Mouse (Mus musculus): Measurements from ENCODE around the gene Actl6a. TPM values are rescaled to one million over a fixed set of nuclear protein-coding genes. Genes with fewer than 3 reads are reported as not detected.

Gene Actl6a
- polyA plus RNA-seq, 1 experiment from 2014 or later, result 199 TPM

DNA sequence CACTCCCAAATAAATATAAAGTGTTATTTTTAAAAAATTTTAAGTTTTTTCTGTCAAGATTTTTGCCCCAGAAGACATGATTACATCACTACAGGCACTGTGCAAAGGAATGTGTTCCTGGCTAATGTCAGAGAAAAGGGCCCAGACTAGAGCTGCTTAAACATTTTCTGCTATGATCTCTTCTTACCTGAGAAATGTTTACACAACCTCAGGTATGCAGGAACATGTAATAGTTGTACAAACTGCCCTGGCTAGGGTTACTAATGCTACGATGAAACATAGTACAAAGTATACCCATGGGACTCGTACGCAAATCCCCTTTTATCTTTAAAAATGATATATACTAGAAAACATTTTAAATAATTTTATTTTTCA is 44.6 kb upstream of the Actl6a start:
- Histone ChIP-seq H3K27me3 (ENCODE audit: insufficient read depth, low read length) (no peaks in the 10 kb centered on the region), H3K4me1 (ENCODE audit: insufficient read depth) (no peaks in the 10 kb centered on the region), H3K36me3 (ENCODE audit: insufficient read depth) (no peaks in the 10 kb centered on the region), H3K27ac (ENCODE audit: low read depth) (peak overlapping the region; percentile 82; the same call in 1 of the 2 replicates), H3K4me2 (no peak overlapping the region), H3K9ac (no peak overlapping the region), H3K9me3 (ENCODE audit: low read depth, low read length) (no peaks in the 10 kb centered on the region), H3K4me3 (ENCODE audit: low read depth, low read length) (no peak overlapping the region)
- TF ChIP-seq CTCF (IDR thresholded peaks at IDR 0.05; ENCODE audit: low read depth), result no peak
- 69% methylated on average over 3 of the region's 3 CpGs for WGBS
- peak; percentile 72; the same call in 1 of the 2 replicates for ATAC-seq (ENCODE audit: insufficient read depth)
- peak; percentile 25 for DNase-seq

DNA sequence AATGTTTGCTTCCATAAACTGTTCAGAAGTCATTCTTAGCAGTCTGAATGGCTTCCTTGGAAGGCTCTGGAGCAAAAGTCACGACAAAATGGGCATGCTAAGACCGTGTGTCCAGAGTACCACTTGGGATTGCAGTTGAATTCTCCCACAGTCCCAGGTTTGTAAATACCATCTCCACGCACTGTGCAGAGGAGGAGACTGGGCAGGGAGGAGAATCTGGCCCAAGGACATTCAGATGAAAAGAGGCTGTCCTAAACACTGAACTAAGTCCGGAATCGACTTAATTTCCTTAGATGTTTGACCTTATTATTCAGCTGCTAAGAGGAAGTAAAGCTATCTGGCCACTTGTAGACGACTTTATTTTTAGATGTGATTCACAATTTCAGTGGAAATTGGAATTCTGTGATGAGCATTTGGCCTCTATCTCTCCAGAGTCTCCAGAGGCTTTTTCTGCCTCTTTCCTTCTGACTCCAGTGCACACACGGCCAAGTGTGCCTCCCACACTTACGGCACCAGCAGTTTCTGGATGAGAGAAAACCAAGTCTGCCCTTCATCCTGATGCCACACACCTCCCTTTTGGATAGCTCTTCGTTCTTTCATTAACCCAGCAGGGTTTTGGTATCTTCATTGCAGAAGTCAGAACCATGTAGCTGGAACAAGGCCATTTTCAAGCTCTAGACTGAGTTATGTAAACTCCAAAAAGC is 37.7 kb upstream of the Actl6a start:
- H3K9me3 ChIP-seq (ENCODE audit: low read depth, low read length), result no peaks in the 10 kb centered on the region
- H3K4me2 ChIP-seq, result no peak overlapping the region
- TF ChIP-seq CTCF (IDR thresholded peaks at IDR 0.05; ENCODE audit: low read depth), result no peak
- H3K27me3 ChIP-seq (ENCODE audit: insufficient read depth, low read length), result no peaks in the 10 kb centered on the region
- no peaks in the 10 kb centered on the region for H3K36me3 ChIP-seq (ENCODE audit: insufficient read depth)
- H3K27ac ChIP-seq (ENCODE audit: low read depth), result peak overlapping the region; percentile 37; the same call in 1 of the 2 replicates
- 0 out of 2 replicates have a peak, but pooled peaks cover 4% of the 10 kb centered on the region for H3K4me1 ChIP-seq (ENCODE audit: insufficient read depth)
- DNase-seq, result no peak
- WGBS, result 70% methylated on average over 9 of the region's 9 CpGs
- ATAC-seq (ENCODE audit: insufficient read depth), result no peak
- no peak overlapping the region for H3K4me3 ChIP-seq (ENCODE audit: low read depth, low read length)
- H3K9ac ChIP-seq, result no peak overlapping the region

DNA sequence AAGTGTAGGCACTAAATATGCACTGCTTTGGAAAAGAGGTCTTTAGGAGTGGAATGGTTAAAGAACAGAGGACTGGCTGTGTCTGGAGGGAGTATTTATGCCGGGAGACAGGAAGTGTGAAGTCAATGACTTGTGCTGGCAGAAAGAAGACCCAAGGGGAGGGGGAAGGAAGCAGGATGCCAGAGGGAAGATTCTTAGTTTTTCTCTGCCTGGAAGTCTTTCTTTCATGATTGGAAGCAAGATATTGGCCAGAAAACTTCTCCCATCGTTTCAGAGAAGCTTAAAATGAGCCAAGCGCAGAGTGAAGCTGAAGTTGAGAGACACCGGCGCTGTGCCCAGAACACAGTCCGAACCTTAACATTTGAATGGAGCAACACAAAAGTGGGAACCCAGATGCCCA is 36.9 kb upstream of the Actl6a start:
- Histone ChIP-seq H3K9ac (no peak overlapping the region), H3K9me3 (ENCODE audit: low read depth, low read length) (no peaks in the 10 kb centered on the region), H3K4me1 (ENCODE audit: insufficient read depth) (0 out of 2 replicates have a peak, but pooled peaks cover 4% of the 10 kb centered on the region), H3K27ac (ENCODE audit: low read depth) (peak overlapping the region; percentile 37; the same call in 1 of the 2 replicates), H3K27me3 (ENCODE audit: insufficient read depth, low read length) (no peaks in the 10 kb centered on the region), H3K4me3 (ENCODE audit: low read depth, low read length) (no peak overlapping the region), H3K4me2 (peak overlapping the region; percentile 29), H3K36me3 (ENCODE audit: insufficient read depth) (no peaks in the 10 kb centered on the region)
- DNase-seq, result peak; percentile 72
- ATAC-seq (ENCODE audit: insufficient read depth), result peak; percentile 82; the same call in 1 of the 2 replicates
- 60% methylated on average over 6 of the region's 6 CpGs for WGBS
- TF ChIP-seq CTCF (IDR thresholded peaks at IDR 0.05; ENCODE audit: low read depth), result no peak

DNA sequence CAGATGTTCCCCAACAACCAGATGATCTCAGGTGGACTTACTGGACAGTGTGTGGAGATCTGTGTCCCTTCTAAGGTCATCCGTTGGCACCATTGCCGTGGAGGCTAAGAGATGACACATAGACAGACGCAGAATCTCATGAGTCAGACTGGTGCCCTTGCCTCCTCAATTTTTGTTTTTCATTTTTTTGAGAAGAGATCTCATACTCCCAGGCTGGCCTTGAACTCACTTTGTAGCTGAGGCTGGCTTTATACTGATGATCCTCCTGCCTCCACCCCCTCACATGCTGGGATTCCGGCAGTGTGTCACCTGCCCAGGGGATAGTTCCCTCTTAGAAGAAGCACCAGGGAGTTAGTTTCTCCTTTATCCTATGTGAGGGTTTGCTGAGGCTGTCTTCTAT is 35.9 kb upstream of the Actl6a start:
- no peaks in the 10 kb centered on the region for H3K27me3 ChIP-seq (ENCODE audit: insufficient read depth, low read length)
- no peak overlapping the region for H3K27ac ChIP-seq (ENCODE audit: low read depth)
- DNase-seq, result no peak
- H3K36me3 ChIP-seq (ENCODE audit: insufficient read depth), result no peaks in the 10 kb centered on the region
- H3K9me3 ChIP-seq (ENCODE audit: low read depth, low read length), result no peaks in the 10 kb centered on the region
- 92% methylated on average over 4 of the region's 4 CpGs for WGBS
- no peak overlapping the region for H3K9ac ChIP-seq
- ATAC-seq (ENCODE audit: insufficient read depth), result no peak
- no peak for TF ChIP-seq CTCF (IDR thresholded peaks at IDR 0.05; ENCODE audit: low read depth)
- no peak overlapping the region for H3K4me3 ChIP-seq (ENCODE audit: low read depth, low read length)
- no peak overlapping the region for H3K4me2 ChIP-seq
- H3K4me1 ChIP-seq (ENCODE audit: insufficient read depth), result 0 out of 2 replicates have a peak, but pooled peaks cover 4% of the 10 kb centered on the region

DNA sequence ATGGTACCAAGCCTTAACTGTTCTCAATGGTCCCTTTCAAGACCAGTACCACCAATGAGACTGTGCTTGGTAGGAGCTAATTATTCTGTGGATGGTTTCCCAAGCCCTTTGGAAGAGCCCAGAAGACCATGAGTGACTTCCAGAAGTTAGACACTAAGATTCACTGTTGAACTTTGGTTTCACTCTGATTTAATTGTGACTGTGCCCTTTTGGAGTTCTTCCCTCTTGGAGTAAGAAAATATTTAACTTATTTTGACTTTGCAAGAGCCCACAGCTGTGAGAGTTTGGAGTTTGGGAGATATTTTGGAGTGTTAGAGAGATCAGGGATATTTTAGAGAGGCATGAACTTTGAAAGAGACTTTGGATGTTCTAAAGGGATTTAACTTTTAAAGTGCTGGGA is 32.9 kb upstream of the Actl6a start:
- no peak for ATAC-seq (ENCODE audit: insufficient read depth)
- no peaks in the 10 kb centered on the region for H3K27me3 ChIP-seq (ENCODE audit: insufficient read depth, low read length)
- no peaks in the 10 kb centered on the region for H3K9me3 ChIP-seq (ENCODE audit: low read depth, low read length)
- H3K4me1 ChIP-seq (ENCODE audit: insufficient read depth), result 0 out of 2 replicates have a peak, but pooled peaks cover 4% of the 10 kb centered on the region
- H3K4me2 ChIP-seq, result no peak overlapping the region
- no peak overlapping the region for H3K9ac ChIP-seq
- H3K27ac ChIP-seq (ENCODE audit: low read depth), result no peak overlapping the region
- no peaks in the 10 kb centered on the region for H3K36me3 ChIP-seq (ENCODE audit: insufficient read depth)
- no peak overlapping the region for H3K4me3 ChIP-seq (ENCODE audit: low read depth, low read length)
- TF ChIP-seq CTCF (IDR thresholded peaks at IDR 0.05; ENCODE audit: low read depth), result no peak
- no peak for DNase-seq

DNA sequence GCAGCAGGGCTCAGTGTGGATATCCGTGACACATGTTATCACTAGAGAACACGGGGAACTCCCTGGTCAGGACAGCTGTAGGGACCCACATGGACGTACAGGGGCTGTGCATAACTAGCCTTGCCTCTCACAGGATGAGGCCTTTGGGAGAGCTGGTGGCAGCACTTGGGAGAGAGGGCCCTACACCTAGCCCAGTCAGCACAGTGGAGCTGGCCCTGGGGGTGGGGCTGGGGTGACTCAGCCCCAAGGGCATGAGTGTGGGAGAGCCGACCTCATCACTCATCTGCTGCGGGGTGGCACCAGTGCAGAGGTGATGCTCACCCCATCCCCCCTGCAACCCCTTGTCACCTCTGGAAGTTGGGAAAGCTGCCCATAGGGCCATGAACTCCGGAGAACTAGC is 29.7 kb upstream of the Actl6a start:
- Histone ChIP-seq H3K27ac (ENCODE audit: low read depth) (no peak overlapping the region), H3K9ac (no peak overlapping the region), H3K4me1 (ENCODE audit: insufficient read depth) (no peaks in the 10 kb centered on the region), H3K27me3 (ENCODE audit: insufficient read depth, low read length) (no peaks in the 10 kb centered on the region), H3K9me3 (ENCODE audit: low read depth, low read length) (no peaks in the 10 kb centered on the region), H3K4me2 (no peak overlapping the region), H3K36me3 (ENCODE audit: insufficient read depth) (no peaks in the 10 kb centered on the region), H3K4me3 (ENCODE audit: low read depth, low read length) (no peak overlapping the region)
- TF ChIP-seq CTCF (IDR thresholded peaks at IDR 0.05; ENCODE audit: low read depth), result no peak
- no peak for ATAC-seq (ENCODE audit: insufficient read depth)
- DNase-seq, result no peak
- 74% methylated on average over 6 of the region's 6 CpGs for WGBS

DNA sequence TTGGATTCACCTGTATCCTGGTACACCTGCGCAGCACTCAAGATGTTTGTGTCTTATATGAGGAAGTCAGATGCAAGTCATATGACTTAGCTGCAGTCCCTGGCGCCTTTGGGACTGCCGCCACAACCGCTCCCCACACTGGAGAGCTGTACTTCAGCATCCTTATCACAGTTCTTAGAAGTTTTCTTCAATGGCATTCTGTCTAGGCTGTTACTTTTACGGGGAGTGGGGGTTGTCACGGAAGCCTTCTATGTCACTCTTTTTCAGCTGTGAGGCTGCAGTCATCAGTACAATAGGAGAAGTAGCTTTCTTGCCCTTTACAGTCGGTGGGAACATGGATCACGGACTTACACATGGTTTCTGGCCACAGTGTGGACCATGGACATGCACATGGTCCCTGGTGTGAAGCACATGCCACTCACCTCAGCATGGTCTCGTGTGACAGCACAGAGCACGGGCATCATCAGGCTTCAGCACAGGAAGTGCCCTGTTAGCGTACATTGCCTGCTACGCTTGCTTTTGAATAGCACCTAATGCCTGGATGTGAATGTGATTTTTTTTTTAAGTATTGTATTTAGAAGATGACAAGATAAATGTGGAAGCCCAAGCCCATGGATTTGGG is 23.1 kb upstream of the Actl6a start:
- 59% methylated on average over 11 of the region's 12 CpGs for WGBS
- DNase-seq, result no peak

More for the DNA sequence above, 23.1 kb upstream of the Actl6a start:
- no peaks in the 10 kb centered on the region for H3K27me3 ChIP-seq (ENCODE audit: insufficient read depth, low read length)
- TF ChIP-seq CTCF (IDR thresholded peaks at IDR 0.05; ENCODE audit: low read depth), result no peak
- no peaks in the 10 kb centered on the region for H3K9me3 ChIP-seq (ENCODE audit: low read depth, low read length)
- no peak overlapping the region for H3K4me2 ChIP-seq
- no peaks in the 10 kb centered on the region for H3K4me1 ChIP-seq (ENCODE audit: insufficient read depth)
- H3K27ac ChIP-seq (ENCODE audit: low read depth), result no peak overlapping the region
- no peak overlapping the region for H3K9ac ChIP-seq
- no peaks in the 10 kb centered on the region for H3K36me3 ChIP-seq (ENCODE audit: insufficient read depth)
- no peak for ATAC-seq (ENCODE audit: insufficient read depth)
- H3K4me3 ChIP-seq (ENCODE audit: low read depth, low read length), result no peak overlapping the region

Data from lung, embryonic 14.5 days (tissue).